Mouse (Mus musculus) erythroblast, embryonic 14.5 days (primary cell): ENCODE results near the gene Cisd2. TPM values are rescaled to one million over a fixed set of nuclear protein-coding genes. Genes with fewer than 3 reads are reported as not detected.

Source experiments
- H3K27me3 ChIP-seq: 2 replicates; pipeline ENCODE4 v1.6.1; 2012; ENCODE audit warnings: inconsistent platforms; ENCODE audit not compliant: control insufficient read depth
- H3K36me3 ChIP-seq: 2 replicates; pipeline ENCODE4 v1.6.1; 2012; ENCODE audit warnings: mild to moderate bottlenecking, inconsistent platforms; ENCODE audit not compliant: control insufficient read depth
- H3K4me1 ChIP-seq: 2 replicates; pipeline ENCODE4 v1.6.1; 2012; ENCODE audit warnings: inconsistent platforms; ENCODE audit not compliant: control insufficient read depth
- H3K4me3 ChIP-seq: replicated peaks from 2 replicates; pipeline ENCODE3; 2012; ENCODE audit warnings: moderate library complexity, mild to moderate bottlenecking, inconsistent platforms
- H3K9me3 ChIP-seq: 2 replicates; pipeline ENCODE4 v1.6.1; 2012; ENCODE audit warnings: low read length, inconsistent platforms, mixed read lengths; ENCODE audit not compliant: control insufficient read depth
- GATA1 ChIP-seq: IDR thresholded peaks from 2 replicates; pipeline ENCODE4 v1.6.1; 2012; ENCODE audit warnings: low read length, inconsistent platforms, mixed read lengths
- TAL1 ChIP-seq: IDR thresholded peaks from 3 replicates; pipeline ENCODE4 v1.6.1; 2012; ENCODE audit warnings: low read length, inconsistent platforms, mixed read lengths
- polyA plus RNA-seq: library from polyadenylated mRNA; stranded (reverse); fragments of >175 nt; gene quantifications from 2 replicates; pipeline ENCODE4 v1.2.3, GENCODE M21; 2012

The Cisd2 gene
- 3.5 TPM in 2 replicates for polyA plus RNA-seq

- peaks cover 38% of the 10 kb centered on the region for H3K36me3 ChIP-seq
- peak within 1 kb of the TSS; percentile 68 for H3K4me3 ChIP-seq
- no peak for TF ChIP-seq TAL1
- TF ChIP-seq GATA1: no peak
- H3K27me3 ChIP-seq: no peaks in the 10 kb centered on the region
- peaks cover 46% of the 10 kb centered on the region for H3K4me1 ChIP-seq
- H3K9me3 ChIP-seq: no peaks in the 10 kb centered on the region
Observed at GRCm38 (mm10) chr3:135423608-135424212, at the start of gene Cisd2. Gene Cisd2, minus strand, starts transcription at chr3:135423925.

GRCm38 (mm10) chr3:135470823-135471222 lies 47.1 kb upstream of the Cisd2 start:
- Histone ChIP-seq H3K4me3 (no peak overlapping the region), H3K27me3 (no peaks in the 10 kb centered on the region)

GRCm38 (mm10) chr3:135469974-135470373 lies 46.2 kb upstream of the Cisd2 start:
- Histone ChIP-seq H3K4me3 (no peak overlapping the region), H3K4me1 (no peaks in the 10 kb centered on the region), H3K27me3 (no peaks in the 10 kb centered on the region), H3K36me3 (peaks cover 28% of the 10 kb centered on the region), H3K9me3 (no peaks in the 10 kb centered on the region)
- no peak for TF ChIP-seq TAL1
- no peak for TF ChIP-seq GATA1

More at GRCm38 (mm10) chr3:135470823-135471222, 47.1 kb upstream of the Cisd2 start:
- TF ChIP-seq GATA1 (no peak), TAL1 (no peak)
- no peaks in the 10 kb centered on the region for H3K4me1 ChIP-seq
- H3K9me3 ChIP-seq: no peaks in the 10 kb centered on the region
- H3K36me3 ChIP-seq: peaks cover 23% of the 10 kb centered on the region

- H3K9me3 ChIP-seq: no peaks in the 10 kb centered on the region
- H3K4me1 ChIP-seq: no peaks in the 10 kb centered on the region
Observed at GRCm38 (mm10) chr3:135469146-135469545, 45.4 kb upstream of the Cisd2 start.

GRCm38 (mm10) chr3:135468402-135468801 lies 44.7 kb upstream of the Cisd2 start:
- H3K4me3 ChIP-seq: no peak overlapping the region
- H3K4me1 ChIP-seq: no peaks in the 10 kb centered on the region
- H3K9me3 ChIP-seq: no peaks in the 10 kb centered on the region
- TF ChIP-seq GATA1: no peak
- TF ChIP-seq TAL1: no peak
- H3K36me3 ChIP-seq: peaks cover 44% of the 10 kb centered on the region
- H3K27me3 ChIP-seq: no peaks in the 10 kb centered on the region

More at GRCm38 (mm10) chr3:135469146-135469545, 45.4 kb upstream of the Cisd2 start:
- Histone ChIP-seq H3K36me3 (peaks cover 36% of the 10 kb centered on the region), H3K27me3 (no peaks in the 10 kb centered on the region), H3K4me3 (no peak overlapping the region)
- TF ChIP-seq TAL1 (no peak), GATA1 (no peak)

GRCm38 (mm10) chr3:135458981-135459380 lies 35.3 kb upstream of the Cisd2 start:
- no peak for TF ChIP-seq GATA1
- no peak for TF ChIP-seq TAL1
- Histone ChIP-seq H3K4me1 (no peaks in the 10 kb centered on the region), H3K27me3 (no peaks in the 10 kb centered on the region), H3K36me3 (peaks cover 99% of the 10 kb centered on the region), H3K4me3 (no peak overlapping the region), H3K9me3 (no peaks in the 10 kb centered on the region)

GRCm38 (mm10) chr3:135444930-135445329 lies 21.2 kb upstream of the Cisd2 start:
- no peak overlapping the region for H3K4me3 ChIP-seq

GRCm38 (mm10) chr3:135440621-135441020 lies 16.9 kb upstream of the Cisd2 start:
- H3K4me3 ChIP-seq: peak overlapping the region; percentile 100
- peaks cover 35% of the 10 kb centered on the region for H3K4me1 ChIP-seq
- TF ChIP-seq TAL1 (no peak), GATA1 (no peak)
- H3K9me3 ChIP-seq: no peaks in the 10 kb centered on the region
- H3K36me3 ChIP-seq: peaks cover 64% of the 10 kb centered on the region
- H3K27me3 ChIP-seq: no peaks in the 10 kb centered on the region

More at GRCm38 (mm10) chr3:135444930-135445329, 21.2 kb upstream of the Cisd2 start:
- H3K27me3 ChIP-seq: no peaks in the 10 kb centered on the region
- H3K4me1 ChIP-seq: peaks cover 23% of the 10 kb centered on the region
- no peak for TF ChIP-seq GATA1
- TF ChIP-seq TAL1: no peak
- H3K9me3 ChIP-seq: no peaks in the 10 kb centered on the region
- peaks cover 95% of the 10 kb centered on the region for H3K36me3 ChIP-seq

GRCm38 (mm10) chr3:135440221-135440620 lies 16.5 kb upstream of the Cisd2 start:
- no peak for TF ChIP-seq TAL1
- no peak for TF ChIP-seq GATA1
- no peaks in the 10 kb centered on the region for H3K27me3 ChIP-seq
- peaks cover 35% of the 10 kb centered on the region for H3K4me1 ChIP-seq
- H3K4me3 ChIP-seq: peak overlapping the region; percentile 100
- no peaks in the 10 kb centered on the region for H3K9me3 ChIP-seq
- H3K36me3 ChIP-seq: peaks cover 64% of the 10 kb centered on the region

- no peaks in the 10 kb centered on the region for H3K27me3 ChIP-seq
Observed at GRCm38 (mm10) chr3:135439651-135440050, 15.9 kb upstream of the Cisd2 start.

More at GRCm38 (mm10) chr3:135439651-135440050, 15.9 kb upstream of the Cisd2 start:
- H3K36me3 ChIP-seq: peaks cover 61% of the 10 kb centered on the region
- H3K4me3 ChIP-seq: peak overlapping the region; percentile 100
- H3K9me3 ChIP-seq: no peaks in the 10 kb centered on the region
- H3K4me1 ChIP-seq: peaks cover 35% of the 10 kb centered on the region
- TF ChIP-seq TAL1 (no peak), GATA1 (no peak)
